Mouse (Mus musculus) G1E (cell line): ENCODE measurements around the gene Sox12.

Experiments
- CTCF ChIP-seq: IDR thresholded peaks from 2 replicates; pipeline ENCODE4 v1.5.1; 2012; ENCODE audit warnings: low read depth, low read length, inconsistent platforms, mixed read lengths
- GATA1 ChIP-seq: IDR thresholded peaks from 2 replicates; pipeline ENCODE4 v1.6.1; 2012; ENCODE audit warnings: borderline replicate concordance, low read length, inconsistent platforms, mixed read lengths
- POLR2AphosphoS5 ChIP-seq: IDR thresholded peaks from 2 replicates; pipeline ENCODE4 v1.6.1; 2012; ENCODE audit warnings: low read depth, low read length, inconsistent platforms; ENCODE audit not compliant: insufficient replicate concordance

GRCm38 (mm10) chr2:152363245-152364147, 34.4 kb downstream of the Sox12 start:
- TF ChIP-seq CTCF (peak; percentile 97), GATA1 (no peak), POLR2AphosphoS5 (no peak)
